Mouse (Mus musculus) brain, adult 2 months (tissue): Measurements from ENCODE around the gene Mapk14.
A peak's percentile ranks its signal among the peaks of the same experiment; 100 is the strongest.
"Not testable (repeated sequence)": the region's sequence is repeated elsewhere in the genome, so short reads cannot be mapped to it uniquely, and the experiment has no call there.

Source experiments
- DNase-seq: peaks from one replicate; pipeline ENCODE4 v3.0.0; 2011; ENCODE audit warnings: low read depth, low spot score

Mapk14 gene

GRCm38 (mm10) chr17:28697290-28698195, 6.4 kb downstream of the Mapk14 start:
- peak; percentile 83 for DNase-seq

DNA sequence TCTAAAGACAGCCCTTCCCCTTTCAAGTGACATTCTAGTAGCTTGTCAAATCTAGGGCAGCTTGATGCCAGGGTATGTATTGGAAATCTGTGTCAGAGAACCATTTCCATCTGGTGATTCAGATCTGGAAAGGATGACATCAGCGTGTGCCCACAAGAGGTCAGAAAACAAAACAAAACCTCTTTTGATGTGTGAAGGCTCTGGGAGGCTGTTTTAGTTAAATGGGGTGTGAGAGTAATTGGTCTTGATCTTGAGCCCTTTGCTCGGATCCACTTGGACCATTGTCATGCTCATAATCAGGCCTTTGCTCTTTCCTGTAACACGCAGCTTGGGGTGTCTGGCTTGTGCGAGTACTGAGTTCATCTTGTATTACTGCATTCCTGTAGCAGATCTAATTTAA, 7.1 kb downstream of the Mapk14 start:
- DNase-seq, result peak; percentile 87

GRCm38 (mm10) chr17:28698672-28699071, 7.5 kb downstream of the Mapk14 start:
- DNase-seq, result no peak

DNA sequence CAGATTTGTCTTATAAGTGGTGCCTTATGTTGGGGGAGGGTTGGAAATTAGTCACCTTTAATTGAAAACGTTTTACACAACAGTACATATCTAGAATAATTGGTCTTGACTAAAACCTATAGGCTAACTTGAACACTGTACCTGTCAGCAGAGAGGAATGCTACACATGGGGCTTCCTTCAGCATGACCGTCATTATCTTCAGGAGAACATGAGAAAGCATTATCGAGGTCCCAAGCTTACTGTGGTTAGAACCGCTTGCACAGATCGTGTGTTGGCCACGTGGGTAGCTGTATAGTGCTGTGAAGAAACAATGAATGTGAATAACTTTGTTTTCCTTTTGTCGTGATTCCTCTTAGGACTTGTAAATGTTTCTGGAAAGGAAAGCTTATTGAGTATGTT, 8.7 kb downstream of the Mapk14 start:
- DNase-seq, result no peak

GRCm38 (mm10) chr17:28701171-28701570, 10.0 kb downstream of the Mapk14 start:
- DNase-seq, result no peak

- DNase-seq, result no peak
Observed at GRCm38 (mm10) chr17:28701737-28702136, 10.6 kb downstream of the Mapk14 start.

- DNase-seq, result no peak
Observed at GRCm38 (mm10) chr17:28702646-28703045, 11.5 kb downstream of the Mapk14 start.

DNA sequence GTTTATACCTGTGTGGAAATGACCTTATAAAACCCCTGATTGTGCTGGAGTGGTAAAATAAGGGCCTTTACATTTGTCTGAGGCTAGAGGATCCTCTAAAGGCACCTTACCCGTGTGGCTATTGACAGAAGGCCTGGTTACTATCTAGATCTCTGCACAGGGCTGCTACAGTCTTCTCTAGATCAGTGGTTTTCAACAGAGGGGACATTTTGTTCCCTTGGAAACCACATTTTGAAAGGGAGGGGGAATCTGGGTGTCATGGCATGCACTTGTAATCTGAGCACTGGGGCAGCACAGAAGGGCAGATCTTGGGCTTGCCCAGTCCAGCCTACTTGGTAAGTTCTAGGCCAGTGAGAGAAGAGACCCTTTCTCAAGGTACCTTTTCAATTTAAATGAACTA, 15.6 kb downstream of the Mapk14 start:
- DNase-seq, result no peak

DNA sequence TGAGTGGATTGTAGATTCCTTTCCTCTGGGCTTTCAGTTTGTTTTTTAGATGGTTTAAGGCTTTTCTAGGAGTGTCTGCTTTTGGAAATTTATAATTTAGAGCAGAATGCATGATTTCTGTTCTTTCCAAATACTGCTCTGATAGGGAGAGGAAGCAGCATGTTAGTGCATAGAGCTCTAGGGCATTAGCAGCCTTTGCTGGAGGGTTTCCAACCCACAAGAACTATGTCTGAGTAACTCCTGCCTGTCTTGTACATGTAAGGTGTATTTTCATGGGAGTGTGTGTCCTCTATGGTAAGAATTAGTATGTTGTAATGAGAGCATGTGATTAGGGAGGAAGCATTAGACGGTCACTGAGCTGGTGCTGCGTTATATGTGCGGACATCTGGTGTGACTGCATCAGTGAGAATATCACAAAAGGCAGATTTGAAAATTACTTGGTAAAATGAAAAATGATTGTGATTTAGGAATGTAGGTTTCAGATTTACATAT, 16.1 kb downstream of the Mapk14 start:
- no peak for DNase-seq

DNA sequence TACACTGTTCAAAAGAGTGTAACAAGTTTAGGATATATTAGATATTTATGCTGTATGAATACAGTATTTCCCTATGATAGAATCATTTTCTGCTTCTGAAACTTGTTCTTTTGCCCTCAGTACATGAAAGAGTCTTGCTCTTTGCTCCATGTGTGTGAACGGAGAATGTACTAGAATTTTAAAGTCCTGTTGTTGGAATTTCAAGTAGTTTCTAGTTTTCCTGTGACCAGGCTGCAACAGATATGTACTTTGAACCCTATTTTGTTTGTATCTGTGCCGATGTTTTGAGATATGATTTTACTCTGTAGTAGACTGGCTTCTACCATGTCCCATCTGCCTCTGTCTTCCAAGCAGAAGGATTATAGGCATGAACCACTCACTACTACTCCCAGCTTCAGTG, 16.7 kb downstream of the Mapk14 start:
- DNase-seq, result no peak

- peak; percentile 55 for DNase-seq
Observed at GRCm38 (mm10) chr17:28708989-28709388, 17.9 kb downstream of the Mapk14 start.

DNA sequence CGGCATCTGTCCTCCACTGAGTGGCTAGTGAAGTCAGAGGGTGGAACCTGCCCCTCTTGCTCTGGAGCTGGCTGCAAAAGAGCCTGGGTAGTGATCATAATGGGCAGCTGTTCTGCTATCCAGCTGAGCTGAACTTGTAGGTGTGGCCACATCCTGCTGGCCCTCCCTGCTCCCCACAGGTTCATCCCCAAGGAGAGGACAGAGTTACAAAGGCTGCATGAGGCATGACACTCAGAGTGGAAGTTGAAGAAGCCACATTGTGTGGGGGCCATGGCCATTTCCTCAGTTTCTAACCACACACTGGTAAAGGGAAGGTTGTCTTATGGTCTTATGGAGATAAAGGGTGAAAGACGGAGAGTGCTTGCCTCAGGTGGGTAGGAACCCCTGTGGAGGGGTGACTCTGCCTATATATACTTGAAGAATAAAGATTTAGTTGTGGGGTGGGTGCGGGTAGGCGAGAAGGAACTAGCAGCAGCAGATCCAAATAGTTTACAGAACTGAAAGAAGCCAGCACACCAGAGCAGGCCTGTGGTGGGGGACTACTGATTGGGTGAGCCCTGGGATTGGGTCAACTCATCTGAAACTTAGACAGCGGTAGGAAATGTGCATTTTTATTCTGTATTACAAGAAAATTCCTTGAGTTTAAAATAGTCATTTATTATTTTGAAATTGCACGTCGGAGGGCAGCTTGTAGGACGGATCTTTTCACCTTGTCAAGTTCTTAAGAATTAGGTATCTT, 18.6 kb downstream of the Mapk14 start:
- DNase-seq, result no peak

DNA sequence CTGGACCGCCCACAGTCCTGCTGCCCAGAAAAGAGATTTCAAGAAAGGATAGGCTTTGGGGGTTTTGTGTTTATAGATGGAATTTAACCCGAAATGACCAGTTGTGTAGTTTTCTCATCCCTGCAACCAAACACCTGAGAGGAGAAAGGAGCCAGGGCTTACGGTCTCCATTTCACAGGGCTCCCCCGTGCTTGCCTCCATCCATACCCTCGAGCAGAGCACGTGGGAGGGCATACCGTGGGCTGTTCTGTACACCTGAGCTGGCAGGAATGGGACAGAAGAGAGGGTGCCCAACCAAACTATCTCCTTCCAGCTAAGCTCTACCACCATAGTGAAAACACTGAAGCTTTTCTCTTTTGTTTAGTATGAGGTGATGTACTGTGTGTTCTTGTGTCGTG, 19.2 kb downstream of the Mapk14 start:
- no peak for DNase-seq

- no peak for DNase-seq
Observed at GRCm38 (mm10) chr17:28711237-28711636, 20.1 kb downstream of the Mapk14 start.

DNA sequence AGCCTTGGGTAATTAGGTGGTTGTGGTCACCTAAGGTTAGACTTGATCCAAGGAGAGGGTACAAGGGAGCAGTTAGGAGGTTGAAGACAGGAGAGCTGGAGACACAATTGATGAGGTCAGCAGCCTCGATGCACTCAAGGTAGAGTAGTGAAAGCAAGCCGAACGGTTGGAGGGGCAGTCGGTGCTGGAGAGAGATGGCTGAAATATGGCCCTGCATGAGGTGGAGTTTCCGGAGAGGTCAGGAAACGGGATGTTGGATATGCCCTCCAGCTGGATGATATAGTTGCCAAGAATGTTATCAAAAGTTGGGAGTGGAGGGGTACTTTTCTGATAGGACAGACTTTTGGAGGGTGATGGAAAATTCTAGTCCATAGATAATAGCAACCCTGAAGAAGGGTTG, 21.2 kb downstream of the Mapk14 start:
- DNase-seq, result no peak

DNA sequence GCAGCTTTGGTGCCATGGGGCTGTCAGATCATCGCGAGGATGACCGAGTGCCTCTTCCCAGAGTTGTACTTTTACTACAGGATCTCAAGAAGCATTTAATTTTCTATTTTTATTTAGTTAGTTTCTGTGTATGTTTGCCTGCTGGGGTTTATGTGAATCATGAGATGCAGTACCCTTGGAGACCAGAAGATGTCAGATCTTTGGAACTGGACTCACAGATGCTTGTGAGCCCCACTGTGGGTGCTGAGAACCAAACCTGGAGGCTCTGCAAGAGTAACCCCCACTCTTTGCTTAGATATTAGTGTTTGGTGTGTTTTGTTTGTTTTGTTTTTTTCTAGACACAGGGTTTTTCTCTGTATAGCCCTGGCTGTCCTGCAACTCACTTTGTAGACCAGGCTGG, 22.9 kb downstream of the Mapk14 start:
- no peak for DNase-seq

GRCm38 (mm10) chr17:28715832-28716548, 24.9 kb downstream of the Mapk14 start:
- no peak for DNase-seq

DNA sequence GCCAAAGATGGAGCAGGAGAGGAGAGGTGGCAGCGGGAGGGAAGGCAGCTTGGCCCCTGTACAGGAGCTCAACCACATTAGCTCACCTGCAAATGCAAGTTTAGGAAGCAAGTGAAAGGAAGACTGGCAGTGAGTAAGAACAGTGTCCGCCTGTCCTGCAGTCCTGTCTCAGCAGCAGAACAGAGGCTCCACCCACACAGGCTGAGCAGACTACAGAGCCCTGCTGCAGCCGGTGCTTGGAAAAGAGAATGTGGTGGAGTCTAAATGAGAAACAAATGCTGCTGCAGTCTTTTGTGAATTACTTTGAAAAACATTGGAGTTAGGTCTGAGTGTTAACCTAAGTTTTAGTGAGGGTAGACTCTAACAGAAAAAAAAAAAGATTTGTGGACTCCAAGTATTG, 26.4 kb downstream of the Mapk14 start:
- DNase-seq, result peak; percentile 69

GRCm38 (mm10) chr17:28725783-28726182, 34.7 kb downstream of the Mapk14 start, which contains the start of gene AC170998.1:
Gene AC170998.1 (plus strand): TSS chr17:28726083.
- no peak for DNase-seq

DNA sequence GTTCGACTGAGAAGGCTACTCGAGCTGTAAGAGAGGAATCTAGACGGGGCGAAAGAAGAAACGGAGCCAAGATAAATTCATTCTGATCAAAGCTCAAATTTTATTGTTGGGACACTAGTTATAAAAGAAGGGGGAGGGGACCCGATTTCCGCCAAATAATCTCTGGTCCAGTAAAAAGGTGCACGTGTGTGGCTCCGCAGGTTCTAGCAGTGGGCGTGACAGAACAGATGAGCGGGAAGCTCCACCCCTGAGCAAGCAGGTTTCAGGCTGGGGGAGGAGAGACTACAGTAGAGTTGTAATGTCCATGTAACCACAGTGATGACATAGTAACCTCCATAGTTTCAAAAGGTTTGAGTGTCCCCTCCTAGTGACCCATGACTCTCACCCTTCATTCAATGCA, 36.4 kb downstream of the Mapk14 start:
- not testable (repeated sequence) for DNase-seq

DNA sequence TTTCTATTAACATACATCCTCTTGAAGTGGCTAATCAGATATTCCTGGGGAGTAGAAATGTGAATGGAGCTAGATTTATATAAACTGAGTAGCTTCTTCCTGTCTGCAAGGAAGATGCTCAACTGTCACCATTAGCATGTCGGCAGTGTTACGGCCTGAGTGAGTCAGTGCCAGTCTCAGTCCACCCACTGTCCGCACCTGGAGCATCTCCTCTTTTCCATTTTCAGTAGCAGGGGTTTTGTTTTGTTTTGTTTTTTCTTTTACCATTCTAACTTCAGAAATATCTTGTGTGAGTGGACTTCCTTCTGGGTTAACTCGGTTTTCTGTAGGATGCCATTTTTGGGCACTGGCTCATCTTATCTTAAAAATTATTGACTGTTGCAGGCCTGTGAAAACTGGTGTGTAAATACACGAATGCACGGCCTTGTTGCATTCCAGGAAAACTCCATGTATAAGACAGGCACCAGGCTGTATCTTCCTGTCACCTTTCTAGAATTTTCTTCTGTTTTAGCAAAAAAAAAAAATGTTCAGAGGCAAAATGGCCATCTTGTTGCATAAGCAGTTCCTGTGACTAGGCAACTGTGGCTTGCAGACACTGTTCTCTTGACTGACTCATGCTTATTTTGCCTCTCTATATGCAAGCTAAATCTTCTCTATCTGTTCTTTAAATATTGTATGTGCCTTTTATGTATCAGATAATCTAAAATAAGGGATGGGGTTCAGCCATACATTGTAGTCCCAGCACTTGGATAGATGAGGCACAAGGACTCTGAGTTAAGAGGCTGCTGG, 44.4 kb downstream of the Mapk14 start:
- peak; percentile 73 for DNase-seq
